Mouse (Mus musculus) kidney, postnatal 36 days (tissue): ENCODE data around the gene Cd244a.

ENCODE experiments used
- DNase-seq, 2 experiments: peaks; one replicate each; pipeline ENCODE4 v3.0.0; 2021 to 2022; ENCODE audit warnings: mixed read lengths in 2 of 2

The Cd244a gene

DNA sequence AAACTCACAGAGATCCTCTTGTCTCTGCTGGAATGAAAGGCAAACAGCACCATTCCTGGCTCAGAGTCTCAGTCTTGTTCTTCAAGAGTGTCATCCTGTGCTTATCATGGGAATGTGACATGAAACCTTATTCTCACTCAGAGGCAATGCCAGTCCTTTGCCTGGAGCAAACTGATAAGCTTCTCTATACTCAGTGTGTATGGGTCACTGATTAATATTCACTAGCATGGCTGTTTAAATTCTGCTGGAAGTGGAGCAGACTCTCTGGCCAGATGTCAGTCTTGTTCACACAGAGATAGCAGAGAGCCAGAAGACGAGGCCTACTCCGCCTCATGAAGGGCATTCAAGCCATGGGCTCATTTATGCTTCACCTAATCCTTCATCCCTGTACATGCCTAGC is 25.6 kb downstream of the Cd244a start:
- no peak for DNase-seq

DNA sequence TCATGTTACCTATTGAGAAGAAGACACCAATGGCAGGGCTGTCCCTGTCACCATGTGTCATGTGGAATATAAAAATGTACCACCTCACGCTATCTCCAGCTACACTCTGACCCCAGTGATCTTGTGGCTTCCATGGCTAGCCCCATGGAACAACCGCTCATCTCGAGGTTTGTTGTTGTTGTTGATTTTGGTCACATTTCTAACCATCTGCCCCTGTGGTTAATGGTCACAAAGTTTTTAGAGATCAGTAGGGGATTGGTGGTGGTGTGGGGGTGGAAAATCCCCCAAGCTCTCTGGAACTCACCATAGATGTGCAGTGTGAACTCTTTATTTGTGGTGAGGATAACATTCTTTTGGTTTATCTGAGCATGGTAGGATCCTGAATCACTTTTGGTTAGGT is 45.7 kb downstream of the Cd244a start:
- DNase-seq = no peak

DNA sequence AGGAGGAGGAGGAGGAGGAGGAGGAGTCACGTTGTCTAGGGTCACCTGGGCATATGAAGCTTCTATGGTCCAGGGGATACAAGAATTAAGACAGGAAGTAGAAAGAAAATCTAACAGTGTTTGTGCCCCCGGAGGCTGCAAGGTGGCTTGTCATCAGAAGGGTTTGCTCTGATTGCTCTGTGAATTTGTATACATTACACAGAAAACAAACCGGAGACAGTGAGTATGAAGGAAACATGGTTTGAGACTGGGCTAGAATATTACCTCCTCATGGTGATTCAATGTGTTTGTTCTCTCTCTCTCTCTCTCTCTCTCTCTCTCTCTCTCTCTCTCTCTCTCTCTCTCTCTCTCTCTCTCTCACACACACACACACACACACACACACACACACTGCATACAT is 47.7 kb downstream of the Cd244a start:
- DNase-seq = no peak

DNA sequence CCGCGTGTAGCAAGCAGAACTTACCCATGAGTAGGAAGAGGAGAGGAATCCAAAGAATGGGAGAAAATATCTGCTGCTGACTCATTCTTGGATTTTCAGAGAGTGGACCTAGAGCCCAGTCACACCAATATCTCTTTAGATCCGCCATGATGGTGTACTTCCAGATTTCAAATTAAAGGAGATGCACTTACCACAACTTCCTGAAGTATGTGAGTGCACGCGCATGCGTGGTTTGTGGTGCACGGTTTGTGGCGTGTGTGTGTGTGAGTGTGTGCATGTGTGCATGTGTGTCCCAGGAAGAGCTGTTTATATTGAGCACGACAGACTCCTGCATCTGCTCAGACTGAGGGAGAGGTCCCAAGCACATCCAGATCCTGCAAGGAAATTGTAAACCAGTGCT is 48.2 kb downstream of the Cd244a start, which contains the start of gene Ly9:
TSS of gene Ly9 (minus strand) at position 235 of the 400 bp plus-strand sequence.
- no peak for DNase-seq

DNA sequence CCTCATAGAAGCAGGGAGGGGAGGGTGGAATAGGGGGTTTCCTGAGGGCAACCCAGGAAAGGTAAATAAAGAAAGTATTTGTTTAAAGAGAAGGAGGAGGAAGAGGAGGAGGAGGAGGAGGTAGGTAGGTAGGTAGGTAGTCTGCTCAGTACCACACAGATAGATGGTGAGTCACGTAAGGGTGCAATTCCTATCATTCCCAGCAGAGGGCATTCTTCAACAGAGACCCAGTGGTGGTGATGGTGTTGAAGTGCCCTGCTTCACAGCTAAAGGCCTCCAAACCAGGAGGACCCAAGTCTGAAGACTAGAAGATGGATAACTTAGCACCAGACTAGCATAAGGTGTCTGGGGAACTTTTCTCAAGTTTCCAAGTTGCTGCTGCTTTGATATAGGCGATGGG is 51.0 kb downstream of the Cd244a start:
- no peak for DNase-seq

DNA sequence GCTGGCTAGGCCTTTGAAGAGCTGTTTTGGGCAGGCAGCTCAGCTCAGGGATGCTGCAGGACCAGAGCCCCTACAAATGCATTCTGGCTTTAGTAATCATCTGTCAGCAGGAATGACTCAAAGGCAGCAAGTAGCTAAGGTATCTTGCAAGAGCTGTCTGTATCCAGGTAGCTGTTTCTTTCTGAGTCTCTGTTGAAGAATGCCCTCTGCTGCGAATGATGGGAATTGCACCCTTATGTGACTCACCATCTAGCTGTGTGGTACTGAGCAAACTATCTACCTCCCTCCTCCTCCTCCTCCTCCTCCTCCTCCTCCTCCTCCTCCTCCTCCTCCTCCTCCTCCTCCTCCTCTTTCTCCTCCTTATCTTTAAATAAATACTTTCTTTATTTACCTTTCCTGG is 51.8 kb downstream of the Cd244a start:
- peak in 1 of 2 experiments; percentile 32 for DNase-seq

DNA sequence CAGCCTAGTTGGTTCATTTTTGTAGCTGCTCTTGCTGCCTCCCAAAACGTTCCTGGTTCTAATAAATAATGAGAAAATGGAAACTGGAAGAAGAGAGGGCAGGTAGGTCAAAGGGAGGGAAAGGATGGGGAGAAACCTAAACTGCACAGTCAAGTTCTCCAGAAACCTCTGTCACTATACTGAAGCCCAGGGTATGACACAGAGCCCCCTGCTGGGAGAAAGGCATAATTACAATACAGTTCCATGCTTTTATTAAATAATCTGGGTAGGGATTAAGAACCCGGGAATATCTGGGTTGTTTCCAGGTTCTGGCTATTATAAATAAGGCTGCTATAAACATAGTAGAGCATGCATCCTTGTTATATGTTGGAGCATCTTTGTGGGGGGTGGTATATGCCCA is 55.0 kb downstream of the Cd244a start:
- no peak for DNase-seq

DNA sequence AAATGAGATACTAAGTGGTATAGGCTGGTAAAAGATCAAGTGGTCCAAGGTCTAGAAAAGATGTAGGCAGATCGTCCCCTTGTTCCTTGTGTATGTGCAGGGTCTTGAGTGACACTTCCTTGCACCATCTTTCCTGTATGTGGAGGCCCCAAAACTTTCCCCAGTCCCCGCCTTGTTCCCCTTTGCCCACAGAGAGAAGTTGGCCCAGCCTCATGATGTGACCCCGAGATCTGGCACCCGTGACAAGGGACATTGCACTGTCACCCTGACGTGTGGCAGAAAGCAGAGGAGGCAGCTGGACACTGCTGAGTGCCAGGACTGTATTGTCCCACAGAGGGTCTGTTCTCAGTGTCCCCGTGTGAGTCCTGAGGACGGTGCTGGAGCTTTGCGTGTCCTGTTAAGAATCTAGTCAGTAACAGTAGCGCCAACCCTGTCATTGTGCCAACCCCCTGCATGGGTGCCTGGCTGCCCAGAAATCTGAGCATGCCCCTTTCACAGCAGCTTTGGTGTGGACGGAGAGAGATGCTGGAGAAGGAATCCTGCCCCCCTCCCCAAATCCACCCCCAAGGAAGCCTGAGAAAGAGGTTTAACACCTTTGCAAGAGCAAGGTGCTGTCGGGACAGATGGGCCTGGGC is 58.0 kb downstream of the Cd244a start:
- no peak for DNase-seq

DNA sequence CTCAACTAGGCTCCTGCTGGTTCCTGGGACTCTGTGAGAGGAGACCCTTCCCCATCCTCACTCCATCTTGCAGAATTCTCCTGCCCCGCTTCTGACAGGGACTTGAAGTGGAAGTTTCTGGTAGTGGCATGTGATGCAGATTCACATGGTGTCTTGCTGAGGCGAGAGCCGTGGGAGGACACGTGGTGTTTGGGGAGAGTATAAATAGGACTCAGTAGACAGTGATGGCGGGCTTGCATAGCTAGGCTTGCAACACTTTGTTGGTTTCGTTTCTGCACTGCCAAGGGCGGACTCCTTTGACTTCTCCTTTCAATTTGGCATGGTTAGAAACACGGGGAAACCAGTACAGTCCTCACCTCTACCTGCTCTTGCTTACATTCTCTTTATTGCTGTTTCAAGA is 60.0 kb downstream of the Cd244a start:
- DNase-seq = peak in 1 of 2 experiments; percentile 6

DNA sequence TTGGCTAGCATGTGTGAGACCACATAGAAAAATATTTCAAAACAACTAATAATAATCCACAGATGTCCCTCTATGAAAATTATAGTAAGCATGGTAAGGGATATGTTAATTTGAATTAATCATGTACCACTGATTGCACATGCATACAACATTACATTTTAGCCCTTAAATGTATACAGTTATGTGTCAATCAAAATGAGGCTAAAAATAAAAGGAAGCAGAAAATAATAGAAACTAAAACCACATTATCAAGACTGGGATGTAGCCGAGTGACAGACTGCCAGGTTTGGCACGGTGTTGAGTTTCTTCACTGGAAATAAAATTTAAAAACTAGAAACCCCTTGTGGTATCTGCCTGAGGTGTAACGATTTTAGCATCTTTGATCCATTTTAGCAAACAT is 60.7 kb downstream of the Cd244a start:
- DNase-seq = no peak

DNA sequence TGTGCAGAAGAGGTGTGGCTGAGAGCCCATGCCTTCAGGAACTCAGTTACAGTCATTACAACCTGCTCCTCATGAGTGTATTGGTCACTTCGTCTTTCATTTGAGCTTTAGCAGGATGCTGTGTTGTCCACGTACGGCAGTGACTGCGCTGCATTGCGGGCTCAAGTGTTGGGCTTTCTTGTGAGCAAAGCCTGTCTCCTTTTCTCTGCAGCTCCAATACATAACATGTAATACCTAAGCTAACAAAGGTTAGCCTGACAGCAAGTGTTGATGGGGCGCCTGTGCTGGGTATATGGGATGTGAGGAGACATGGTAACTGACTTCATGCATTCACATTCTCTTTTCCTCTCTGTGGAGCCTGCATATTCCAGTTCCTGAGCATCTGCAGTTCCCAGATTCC is 61.1 kb downstream of the Cd244a start:
- DNase-seq = no peak

DNA sequence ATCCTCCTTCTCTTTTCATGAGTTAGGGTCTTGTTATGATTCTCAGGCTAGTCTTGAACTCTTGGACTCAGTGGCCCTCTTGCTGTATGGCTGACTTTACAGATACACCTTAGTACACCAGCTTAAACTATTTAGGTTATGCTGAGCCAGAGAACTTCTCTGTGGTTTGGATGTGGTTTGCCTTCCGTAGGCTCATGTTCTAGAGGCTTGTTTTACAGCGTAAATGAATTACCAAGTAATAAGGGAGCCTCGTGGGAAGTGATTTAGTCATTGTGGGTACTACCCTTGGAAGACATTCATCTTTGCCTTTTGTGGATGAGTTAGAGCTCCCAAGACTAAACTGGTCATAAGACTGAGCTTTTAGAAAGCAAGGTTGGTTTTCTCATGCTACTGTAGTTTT is 68.8 kb downstream of the Cd244a start:
- DNase-seq = no peak

DNA sequence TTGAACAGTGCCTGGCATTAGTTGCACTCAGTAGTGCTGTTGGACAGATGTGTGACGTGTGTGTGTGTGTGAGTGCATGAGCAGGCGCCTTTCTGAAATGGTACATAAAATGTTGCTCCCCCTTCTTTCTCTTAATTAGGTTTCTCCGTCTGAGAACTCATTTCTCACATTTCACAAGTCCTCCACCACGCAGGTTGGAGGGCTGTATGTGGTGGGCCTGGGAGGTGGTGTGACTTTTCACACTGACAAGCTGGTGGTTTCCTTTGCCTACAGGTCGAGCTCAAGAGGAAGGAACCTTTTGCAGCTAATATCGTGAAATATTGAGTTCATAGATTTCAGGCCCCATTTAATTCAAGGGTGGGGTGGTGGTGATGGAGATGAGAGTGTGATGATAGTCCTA is 70.2 kb downstream of the Cd244a start:
- DNase-seq = no peak

DNA sequence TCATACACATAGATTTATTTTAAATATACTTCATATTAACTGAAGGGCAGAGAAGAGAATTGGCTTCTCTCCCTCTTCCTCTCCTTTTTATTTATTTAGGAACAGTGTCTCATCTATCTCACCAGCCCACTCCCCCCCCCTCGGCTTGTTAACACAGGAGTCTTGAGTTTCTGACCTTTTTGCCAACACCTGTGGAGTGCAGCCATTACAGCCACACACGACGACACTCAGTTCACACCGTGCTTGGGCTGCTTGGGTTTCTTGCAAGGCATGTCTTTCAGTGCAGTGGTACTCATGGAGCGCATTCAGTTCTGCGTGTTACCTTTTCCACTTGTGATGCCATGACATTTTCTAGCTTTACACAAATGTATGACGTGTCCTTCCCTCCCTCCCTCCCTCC is 71.0 kb downstream of the Cd244a start:
- DNase-seq = no peak

DNA sequence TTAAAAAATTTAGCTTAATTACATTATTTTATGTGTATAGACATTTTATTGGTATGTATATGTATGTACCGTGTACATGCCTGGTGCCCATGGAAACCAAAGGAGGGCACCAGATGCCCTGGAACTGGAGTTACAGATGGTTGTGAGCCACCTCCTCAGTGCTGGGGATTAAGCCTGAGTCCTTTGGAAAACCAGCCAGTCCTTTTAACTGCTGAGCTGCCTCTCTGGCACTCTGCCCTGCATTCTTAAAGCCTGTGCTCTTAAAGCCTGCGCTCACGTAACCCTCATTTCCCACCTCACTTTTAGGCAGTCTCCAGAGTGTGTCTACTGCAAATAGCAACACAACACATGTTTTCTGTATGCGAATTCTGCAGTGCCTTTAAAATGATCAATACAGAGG is 71.9 kb downstream of the Cd244a start:
- no peak for DNase-seq

DNA sequence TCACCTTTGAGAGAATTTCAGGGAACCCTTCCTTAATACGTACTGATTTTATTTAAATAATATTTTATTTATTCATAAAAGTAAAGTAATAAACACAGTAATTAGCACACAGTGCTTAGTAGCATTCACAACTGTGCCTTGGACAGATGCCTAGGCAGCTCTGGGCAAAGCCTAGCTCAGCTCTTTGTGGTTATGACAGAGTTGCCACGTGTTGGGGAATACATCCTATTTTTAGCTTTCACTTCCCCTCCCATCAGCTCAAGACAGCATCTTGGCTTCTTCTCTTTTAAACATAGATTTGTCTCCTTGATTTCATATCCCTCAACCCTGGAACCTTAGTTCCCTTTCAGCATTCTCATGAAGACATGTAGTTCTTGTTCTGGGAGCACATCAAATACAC is 72.5 kb downstream of the Cd244a start:
- peak in 1 of 2 experiments; percentile 5 for DNase-seq

DNA sequence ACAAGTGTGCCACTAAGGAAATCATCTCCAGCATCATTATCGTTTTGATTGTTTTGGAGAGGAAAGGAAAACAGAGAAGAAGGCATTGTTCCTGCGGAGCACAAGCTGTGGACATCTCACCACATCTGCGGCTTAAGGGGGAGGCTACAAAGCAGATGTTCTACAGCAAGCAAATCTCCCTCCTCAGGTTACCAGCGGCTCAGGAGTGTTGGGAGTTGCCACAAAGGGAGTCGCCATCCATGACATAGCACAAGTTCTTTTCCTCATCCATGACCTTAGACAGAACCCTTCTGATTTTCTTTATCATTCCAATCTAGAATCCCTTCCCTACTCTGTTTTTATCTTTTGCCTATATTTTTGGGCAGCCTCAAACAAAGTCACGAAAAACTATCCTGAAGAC is 76.7 kb downstream of the Cd244a start:
- DNase-seq = no peak

DNA sequence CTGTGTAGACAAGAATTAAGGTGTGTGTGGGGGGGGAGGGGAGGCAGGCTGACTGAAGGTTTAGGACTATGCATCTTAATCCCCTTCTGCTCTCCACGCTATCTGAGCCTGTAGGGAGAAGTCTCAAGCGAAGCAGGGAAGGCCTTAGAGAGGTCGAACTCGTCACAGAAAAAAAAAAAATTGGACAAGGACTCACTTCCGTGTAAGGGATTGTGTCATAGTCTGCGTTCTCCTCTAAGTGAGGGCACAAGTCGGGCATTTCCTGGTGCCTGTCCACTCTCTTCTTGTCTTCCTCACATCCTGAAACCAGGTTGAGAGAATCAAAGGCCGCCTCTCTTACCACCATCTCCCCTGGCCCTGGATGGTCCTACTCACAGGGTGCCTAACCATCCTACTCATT is 78.1 kb downstream of the Cd244a start:
- no peak for DNase-seq

DNA sequence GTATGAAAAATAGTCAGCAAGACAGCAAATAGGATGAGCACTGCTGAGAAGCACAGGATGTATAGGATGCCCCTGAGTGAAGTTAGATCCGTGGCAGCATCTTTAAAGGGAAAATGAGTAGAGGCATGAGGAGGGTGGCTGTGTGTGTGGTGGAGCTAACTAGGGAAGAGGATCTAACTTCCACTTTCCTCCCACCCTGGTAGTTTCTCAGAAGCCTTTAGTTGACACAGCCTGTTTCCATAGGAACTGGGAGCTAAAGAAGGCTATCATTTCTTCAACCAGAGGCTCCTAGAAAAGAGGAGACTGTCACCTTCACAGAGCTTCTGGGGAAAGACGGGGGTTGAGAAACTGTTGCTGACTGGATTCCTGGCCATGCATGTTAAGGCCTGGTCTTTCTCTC is 79.7 kb downstream of the Cd244a start:
- no peak for DNase-seq

DNA sequence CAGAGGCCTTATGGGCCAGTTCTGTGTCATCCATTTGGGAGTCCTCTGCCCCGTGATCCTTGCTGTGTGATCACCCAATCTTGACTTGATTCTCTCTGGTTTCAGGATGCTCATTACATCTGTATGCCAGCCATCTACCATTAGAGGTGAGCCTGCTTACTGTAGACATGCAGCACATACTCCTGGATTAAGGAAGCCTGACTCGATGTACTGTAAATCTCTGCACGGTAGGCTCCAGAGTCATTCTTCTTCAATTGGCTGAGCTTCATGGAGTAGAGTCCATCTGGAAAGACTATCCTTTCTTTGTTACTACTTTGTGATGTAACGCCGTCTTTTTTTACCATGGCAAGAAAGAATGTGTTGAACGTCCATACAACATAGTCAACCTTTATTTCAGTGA is 81.8 kb downstream of the Cd244a start:
- DNase-seq = no peak

DNA sequence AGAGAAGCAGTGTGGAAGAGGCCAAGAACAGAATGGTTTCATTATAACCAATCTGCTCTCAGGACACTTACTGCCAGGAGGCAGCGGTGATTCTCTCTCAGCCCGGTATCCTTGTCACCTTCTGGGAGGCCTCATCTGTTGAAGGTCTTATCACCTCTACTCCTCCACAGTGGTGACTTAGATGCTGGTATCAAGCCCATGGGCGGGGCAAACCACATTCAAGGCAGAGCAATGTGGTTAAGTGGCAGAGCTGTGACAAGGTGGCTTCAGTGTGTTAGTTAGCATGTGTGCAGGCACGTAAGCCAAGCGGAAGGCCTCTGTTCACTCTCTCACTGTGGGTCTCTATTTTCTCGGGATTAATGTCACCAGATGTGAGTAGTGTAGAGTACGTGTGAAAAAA is 84.6 kb downstream of the Cd244a start:
- DNase-seq = no peak

DNA sequence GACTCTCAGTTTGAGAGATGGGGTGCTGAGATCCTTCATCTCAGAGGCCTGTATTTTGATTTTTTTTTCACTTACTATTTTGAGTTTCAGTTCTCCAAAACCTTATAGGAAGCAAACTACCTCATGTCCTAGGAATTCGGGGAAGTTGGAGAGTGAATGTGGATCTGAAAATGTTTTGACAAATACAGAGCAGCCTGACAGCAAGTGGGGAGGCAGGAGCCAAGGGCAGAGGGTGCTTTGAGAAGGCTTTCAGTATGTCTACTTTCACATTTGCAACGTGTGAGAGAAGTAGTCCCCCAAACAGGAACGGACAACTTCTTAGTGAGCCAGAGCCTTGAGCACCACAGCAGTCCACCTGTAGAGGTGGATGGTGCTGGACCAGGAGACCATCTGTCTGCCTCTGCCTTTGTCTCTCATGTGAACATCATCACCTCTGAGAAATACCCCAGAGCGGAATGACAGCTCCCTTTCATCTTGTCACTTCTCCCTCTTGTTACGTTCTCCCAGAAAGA is 87.5 kb downstream of the Cd244a start:
- no peak for DNase-seq

DNA sequence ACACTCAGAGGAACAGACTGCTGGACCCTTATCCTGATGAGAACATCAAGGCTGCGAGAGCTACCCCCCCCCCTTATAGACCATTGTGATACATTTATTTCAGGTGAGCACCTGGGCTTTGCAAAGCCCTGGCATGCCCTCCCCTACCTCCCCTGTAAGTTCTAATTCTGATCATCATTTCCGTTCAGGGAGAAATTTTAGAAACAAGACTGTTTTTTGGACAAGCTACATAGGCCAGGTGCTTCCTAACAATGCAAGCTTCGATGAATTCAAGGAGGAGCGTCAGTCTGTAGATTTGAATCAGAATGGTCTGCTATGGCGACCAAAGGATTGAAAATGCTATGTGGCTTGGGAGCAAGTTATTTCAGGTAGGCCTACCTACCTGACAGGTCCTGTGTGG is 88.7 kb downstream of the Cd244a start:
- no peak for DNase-seq

DNA sequence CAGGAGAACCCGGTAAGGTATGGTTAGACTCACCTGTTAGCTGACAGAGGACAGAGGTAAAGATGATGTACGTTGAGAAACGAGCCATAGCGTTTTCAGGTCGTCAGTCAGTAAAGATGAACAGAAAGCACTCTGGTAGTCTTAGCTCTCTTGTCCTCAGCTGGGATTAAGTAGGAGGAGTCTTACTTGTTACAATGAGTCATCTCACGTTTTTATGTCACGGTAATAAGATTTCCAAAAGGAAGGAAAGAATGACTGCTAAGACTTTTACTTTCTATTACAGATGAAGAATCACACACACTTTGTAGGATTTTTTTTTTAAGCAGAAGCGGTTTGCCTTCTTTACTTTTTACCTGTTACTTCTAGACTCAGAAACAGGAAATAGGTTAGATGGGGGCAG is 89.8 kb downstream of the Cd244a start:
- DNase-seq = no peak

DNA sequence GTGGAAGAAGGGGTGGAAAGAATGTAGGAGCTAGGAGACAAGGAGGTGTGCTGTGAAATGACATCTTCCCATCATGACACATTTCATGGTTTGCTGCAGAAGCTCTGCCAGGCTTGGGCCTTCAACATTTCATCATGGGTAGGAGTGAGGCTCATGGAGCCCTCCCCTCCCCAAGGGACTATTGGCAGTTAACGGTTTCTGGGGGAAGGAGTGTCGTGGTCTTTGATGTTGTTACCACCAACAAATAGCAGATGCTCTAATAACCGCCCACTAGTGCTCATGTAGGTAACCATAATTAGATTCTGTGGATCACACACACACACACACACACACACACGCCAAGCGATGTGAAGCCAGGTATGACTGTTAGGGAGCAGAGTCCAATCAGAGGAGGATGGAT is 93.7 kb downstream of the Cd244a start, which contains the start of gene Slamf7:
TSS of gene Slamf7 (minus strand) at position 302 of the 400 bp plus-strand sequence.
- no peak for DNase-seq
